Mouse (Mus musculus) stomach, postnatal 0 days (tissue): ENCODE data around the gene Grm7. TPM values are rescaled to one million over a fixed set of nuclear protein-coding genes. Genes with fewer than 3 reads are reported as not detected.

Experiments
- ATAC-seq: fragments of 200-750 bp; cut with Nextera tagmentation; 2 replicates; pipeline ENCODE4 v1.8.0; 2017; ENCODE audit not compliant: low FRiP score, low TSS enrichment
- DNase-seq: peaks from one replicate; pipeline ENCODE4 v3.0.0-alpha.2; 2016; ENCODE audit warnings: low spot score
- H3K27ac ChIP-seq: fragments of 300-500 bp; sonication (generic); replicated peaks from 2 replicates; pipeline ENCODE4 v1.5.1; 2014; ENCODE audit warnings: mild to moderate bottlenecking, control low read depth
- H3K27me3 ChIP-seq: fragments of 300-500 bp; sonication (generic); 2 replicates; pipeline ENCODE4 v1.6.1; 2014; ENCODE audit warnings: low read length; ENCODE audit not compliant: control insufficient read depth, insufficient read depth
- H3K36me3 ChIP-seq: fragments of 300-500 bp; sonication (generic); 2 replicates; pipeline ENCODE4 v1.6.1; 2014; ENCODE audit warnings: low read length, mixed read lengths; ENCODE audit not compliant: control insufficient read depth, insufficient read depth
- H3K4me1 ChIP-seq: fragments of 300-500 bp; sonication (generic); replicated peaks from 2 replicates; pipeline ENCODE4 v1.6.1; 2014; ENCODE audit warnings: antibody characterized with exemption; ENCODE audit not compliant: control insufficient read depth, insufficient read depth
- H3K4me2 ChIP-seq: fragments of 300-500 bp; sonication (generic); replicated peaks from 2 replicates; pipeline ENCODE4 v1.6.1; 2014; ENCODE audit warnings: low read depth, mild to moderate bottlenecking, control low read depth, moderate library complexity
- H3K4me3 ChIP-seq: fragments of 300-500 bp; sonication (generic); 2 replicates; pipeline ENCODE4 v1.5.1; 2014; ENCODE audit warnings: low read depth, low read length, control low read depth
- H3K9ac ChIP-seq: fragments of 300-500 bp; sonication (generic); 2 replicates; pipeline ENCODE4 v1.6.1; 2014; ENCODE audit warnings: mild to moderate bottlenecking, low read length, control low read depth, mixed read lengths
- H3K9me3 ChIP-seq: fragments of 300-500 bp; sonication (generic); 2 replicates; pipeline ENCODE4 v1.6.1; 2016; ENCODE audit warnings: low read length; ENCODE audit not compliant: control insufficient read depth
- CTCF ChIP-seq: IDR thresholded peaks from 2 replicates; pipeline ENCODE4 v1.5.1; 2016; ENCODE audit warnings: antibody characterized with exemption, low read depth, mild to moderate bottlenecking, moderate library complexity
- EP300 ChIP-seq: optimal IDR thresholded peaks from 2 replicates; pipeline ENCODE3; 2016; ENCODE audit warnings: antibody characterized with exemption
- WGBS: fragments of 180-500 bp; shearing (Covaris S2); extraction: QIAGEN DNeasy Blood & Tissue Kit; methylation state at CpG from one replicate; pipeline ENCODE4 v1.1.7; 2014; 5-methylcytosine and 5-hydroxymethylcytosine counted together
- polyA plus RNA-seq: library from polyadenylated mRNA; unstranded; fragments of >200 nt; fragmentation: Nextera tagmentation; extraction: Ambion mirVana; gene quantifications from 2 replicates; pipeline ENCODE4 v1.2.1, GENCODE M21; 2015

Grm7 gene
- 0.57 TPM in 2 replicates for polyA plus RNA-seq

GRCm38 (mm10) chr6:110645411-110646361 lies at the start of gene Grm7:
TSS of gene Grm7 (plus strand) at chr6:110645581.
- no peak within 1 kb of the TSS for H3K9ac ChIP-seq
- H3K36me3 ChIP-seq, result no peaks in the 10 kb centered on the region
- no peaks in the 10 kb centered on the region for H3K9me3 ChIP-seq
- no peaks in the 10 kb centered on the region for H3K4me1 ChIP-seq
- H3K4me3 ChIP-seq, result peak within 1 kb of the TSS; percentile 38
- TF ChIP-seq CTCF (no peak), EP300 (no peak)
- H3K27ac ChIP-seq, result no peak within 1 kb of the TSS
- H3K4me2 ChIP-seq, result peak within 1 kb of the TSS; percentile 61
- peak; percentile 25 for DNase-seq
- ATAC-seq, result peak; percentile 47; the same call in 1 of the 2 replicates
- H3K27me3 ChIP-seq, result no peaks in the 10 kb centered on the region
- 1% methylated on average over 60 of the region's 65 CpGs for WGBS

GRCm38 (mm10) chr6:110645041-110645410 lies 355 bp upstream of the Grm7 start:
- Histone ChIP-seq H3K9ac (no peak overlapping the region), H3K4me2 (peak overlapping the region; percentile 61), H3K9me3 (no peaks in the 10 kb centered on the region), H3K4me3 (peak overlapping the region; percentile 38), H3K27me3 (no peaks in the 10 kb centered on the region), H3K36me3 (no peaks in the 10 kb centered on the region), H3K27ac (no peak overlapping the region), H3K4me1 (no peaks in the 10 kb centered on the region)
- DNase-seq, result no peak
- ATAC-seq, result no peak; the same call in 1 of the 2 replicates
- TF ChIP-seq EP300, result no peak
- TF ChIP-seq CTCF, result no peak
- WGBS, result 4% methylated on average over 7 of the region's 7 CpGs

- DNase-seq, result no peak
Measured at GRCm38 (mm10) chr6:110646901-110647300, 1.5 kb downstream of the Grm7 start.

GRCm38 (mm10) chr6:110649227-110649626 lies 3.8 kb downstream of the Grm7 start:
- Histone ChIP-seq H3K4me1 (no peaks in the 10 kb centered on the region), H3K9ac (no peak overlapping the region), H3K36me3 (no peaks in the 10 kb centered on the region), H3K27ac (no peak overlapping the region), H3K4me3 (no peak overlapping the region), H3K9me3 (no peaks in the 10 kb centered on the region), H3K27me3 (no peaks in the 10 kb centered on the region), H3K4me2 (no peak overlapping the region)
- TF ChIP-seq CTCF (no peak), EP300 (no peak)
- DNase-seq (no peak), ATAC-seq (no peak)
- WGBS, result 92% methylated on average over 1 of the region's 1 CpGs

More at GRCm38 (mm10) chr6:110646901-110647300, 1.5 kb downstream of the Grm7 start:
- no peaks in the 10 kb centered on the region for H3K9me3 ChIP-seq
- H3K4me1 ChIP-seq, result no peaks in the 10 kb centered on the region
- no peaks in the 10 kb centered on the region for H3K27me3 ChIP-seq
- no peak overlapping the region for H3K9ac ChIP-seq
- no peak overlapping the region for H3K4me2 ChIP-seq
- no peaks in the 10 kb centered on the region for H3K36me3 ChIP-seq
- ATAC-seq, result no peak
- TF ChIP-seq EP300, result no peak
- TF ChIP-seq CTCF, result no peak
- no peak overlapping the region for H3K4me3 ChIP-seq
- WGBS, result 2% methylated on average over 12 of the region's 12 CpGs
- no peak overlapping the region for H3K27ac ChIP-seq

- Histone ChIP-seq H3K27ac (no peak overlapping the region), H3K4me3 (no peak overlapping the region), H3K9ac (no peak overlapping the region), H3K27me3 (no peaks in the 10 kb centered on the region), H3K36me3 (no peaks in the 10 kb centered on the region), H3K4me2 (no peak overlapping the region), H3K9me3 (no peaks in the 10 kb centered on the region), H3K4me1 (no peaks in the 10 kb centered on the region)
- no peak for ATAC-seq
- TF ChIP-seq EP300, result no peak
- TF ChIP-seq CTCF, result no peak
- no peak for DNase-seq
- 60% methylated on average over 5 of the region's 5 CpGs for WGBS
Measured at GRCm38 (mm10) chr6:110653361-110654001, 8.1 kb downstream of the Grm7 start.

GRCm38 (mm10) chr6:110664436-110664835 lies 19.1 kb downstream of the Grm7 start:
- WGBS, result 94% methylated on average over 1 of the region's 1 CpGs
- TF ChIP-seq CTCF (no peak), EP300 (no peak)
- ATAC-seq, result no peak

More at GRCm38 (mm10) chr6:110664436-110664835, 19.1 kb downstream of the Grm7 start:
- no peak overlapping the region for H3K27ac ChIP-seq
- H3K9me3 ChIP-seq, result no peaks in the 10 kb centered on the region
- no peaks in the 10 kb centered on the region for H3K36me3 ChIP-seq
- DNase-seq, result no peak
- H3K9ac ChIP-seq, result no peak overlapping the region
- no peak overlapping the region for H3K4me3 ChIP-seq
- H3K4me2 ChIP-seq, result no peak overlapping the region
- H3K4me1 ChIP-seq, result no peaks in the 10 kb centered on the region
- no peaks in the 10 kb centered on the region for H3K27me3 ChIP-seq
